Mouse (Mus musculus) liver, embryonic 16.5 days (tissue): ENCODE results near the gene Hmgn2. TPM values are rescaled to one million over a fixed set of nuclear protein-coding genes. Genes with fewer than 3 reads are reported as not detected.
A peak's percentile ranks its signal among the peaks of the same experiment; 100 is the strongest.

Source experiments
- ATAC-seq: fragments of 200-750 bp; cut with Nextera tagmentation; 2 replicates; pipeline ENCODE4 v1.8.0; 2017; ENCODE audit warnings: low read depth, mild to moderate bottlenecking, moderate number of reproducible peaks, moderate library complexity
- H3K27ac ChIP-seq: fragments of 300-500 bp; sonication (generic); 2 replicates; pipeline ENCODE4 v1.5.1; 2014; ENCODE audit warnings: mild to moderate bottlenecking, low read length
- H3K27me3 ChIP-seq: fragments of 300-500 bp; sonication (generic); 2 replicates; pipeline ENCODE4 v1.6.1; 2014; ENCODE audit warnings: low read depth, low read length, mixed read lengths; ENCODE audit not compliant: control insufficient read depth, insufficient read depth
- H3K36me3 ChIP-seq: fragments of 300-500 bp; sonication (generic); 2 replicates; pipeline ENCODE4 v1.6.1; 2014; ENCODE audit warnings: mild to moderate bottlenecking; ENCODE audit not compliant: control insufficient read depth, insufficient read depth
- H3K4me1 ChIP-seq: fragments of 300-500 bp; sonication (generic); 2 replicates; pipeline ENCODE4 v1.6.1; 2014; ENCODE audit warnings: low read depth, low read length, mixed read lengths; ENCODE audit not compliant: control insufficient read depth
- H3K4me2 ChIP-seq: fragments of 300-500 bp; sonication (generic); 2 replicates; pipeline ENCODE4 v1.6.1; 2014; ENCODE audit warnings: low read depth, low read length, mixed read lengths
- H3K4me3 ChIP-seq: fragments of 300-500 bp; sonication (generic); 2 replicates; pipeline ENCODE4 v1.5.1; 2014; ENCODE audit warnings: low read depth, mild to moderate bottlenecking, low read length
- H3K9ac ChIP-seq: fragments of 300-500 bp; sonication (generic); 2 replicates; pipeline ENCODE4 v1.6.1; 2014; ENCODE audit warnings: low read depth, low read length
- H3K9me3 ChIP-seq: fragments of 300-500 bp; sonication (generic); replicated peaks from 2 replicates; pipeline ENCODE4 v1.6.1; 2016; ENCODE audit warnings: low read length; ENCODE audit not compliant: control insufficient read depth
- whole genome bisulfite sequencing: fragments of 180-500 bp; shearing (Covaris S2); extraction: QIAGEN DNeasy Blood & Tissue Kit; methylation state at CpG from one replicate; pipeline ENCODE4 v1.1.7; 2014; ENCODE audit not compliant: insufficient replicate concordance; 5-methylcytosine and 5-hydroxymethylcytosine counted together
- polyA plus RNA-seq: library from polyadenylated mRNA; unstranded; fragments of >200 nt; fragmentation: Nextera tagmentation; extraction: Ambion mirVana; gene quantifications from 2 replicates; pipeline ENCODE4 v1.2.1, GENCODE M21; 2015

Hmgn2 gene
- 517 and 560 TPM in 2 replicates for polyA plus RNA-seq

DNA sequence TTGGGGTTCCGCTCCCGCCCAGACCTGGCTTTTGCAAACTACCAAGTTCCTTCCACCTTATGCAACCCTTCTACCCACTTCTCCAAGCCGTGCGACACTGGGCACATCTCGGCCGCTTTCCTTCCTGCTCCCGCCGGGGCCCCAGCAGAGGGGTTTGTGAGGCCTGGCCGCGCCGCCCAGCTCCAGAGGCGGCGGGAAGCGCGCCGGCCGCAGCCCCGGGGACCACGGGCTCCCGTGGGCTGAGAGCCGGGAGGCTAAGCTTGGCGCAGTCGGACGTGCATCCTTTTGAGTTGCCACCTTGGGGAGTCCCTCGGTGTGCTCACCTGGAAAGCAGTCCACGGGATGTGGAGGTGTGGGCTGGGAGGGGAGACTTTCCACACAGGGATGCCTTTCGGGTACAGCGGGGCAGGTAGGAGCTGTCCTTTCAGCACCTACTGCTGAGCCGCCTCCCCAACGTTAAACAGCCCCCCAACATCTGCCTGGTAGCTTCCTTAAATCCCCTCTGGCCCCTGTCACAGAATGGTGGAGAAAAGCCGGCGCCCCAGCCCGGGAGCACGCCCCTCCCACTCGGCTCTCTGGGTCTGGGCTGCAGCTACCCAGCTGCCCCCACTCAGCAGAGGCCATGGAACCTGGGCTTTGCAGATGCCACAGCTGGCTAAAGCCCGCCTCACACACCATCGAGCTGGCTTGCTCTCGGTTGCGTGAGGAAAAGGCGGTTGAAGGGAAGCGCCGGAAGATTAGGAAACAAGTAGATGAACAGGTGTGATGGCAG, at the start of gene Hmgn2:
Hmgn2 (minus strand) TSS at position 501 of the 772 bp plus-strand sequence.
- WGBS, result 0% methylated on average over 42 of the region's 42 CpGs
- Histone ChIP-seq H3K36me3 (peaks cover 24% of the 10 kb centered on the region), H3K9ac (peak within 1 kb of the TSS; percentile 97), H3K27me3 (no peaks in the 10 kb centered on the region), H3K4me2 (peak within 1 kb of the TSS; percentile 100), H3K4me1 (peaks cover 22% of the 10 kb centered on the region), H3K9me3 (no peaks in the 10 kb centered on the region), H3K27ac (peak within 1 kb of the TSS; percentile 97), H3K4me3 (peak within 1 kb of the TSS; percentile 81)
- ATAC-seq, result peak; percentile 44

DNA sequence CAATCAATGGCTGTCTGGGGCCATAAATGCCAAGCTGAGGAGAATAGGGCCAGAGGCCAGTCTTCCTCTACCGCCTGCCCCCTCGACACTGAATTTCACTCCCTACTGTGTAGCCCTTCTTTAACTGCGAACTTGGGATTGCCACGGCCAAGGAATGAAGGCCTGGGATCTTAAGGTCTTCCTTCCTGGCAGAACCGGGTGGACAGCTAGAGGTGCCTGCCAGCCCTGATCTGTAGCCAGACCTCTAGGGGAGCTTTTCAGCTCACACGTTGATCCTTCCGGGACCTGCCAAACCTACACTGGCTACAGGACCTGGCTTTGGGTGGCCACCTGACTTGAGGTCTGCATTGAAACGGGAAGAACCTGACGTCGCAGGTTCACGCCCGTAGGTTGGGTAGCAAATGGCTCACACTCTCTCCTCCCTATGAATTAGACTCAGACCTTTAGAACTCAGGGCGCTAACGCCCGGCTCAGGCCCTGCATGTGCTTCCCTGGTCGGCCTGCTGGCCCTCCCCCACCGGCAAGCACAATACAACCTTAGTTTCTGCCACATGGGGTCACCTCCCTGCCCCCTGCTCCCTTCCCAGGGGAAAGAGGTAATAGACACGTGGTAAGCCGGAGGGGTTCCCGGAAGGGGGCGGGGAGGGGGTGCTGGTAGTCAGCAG, 48.9 kb upstream of the Hmgn2 start:
- Histone ChIP-seq H3K4me3 (no peak overlapping the region), H3K36me3 (no peaks in the 10 kb centered on the region), H3K27ac (no peak overlapping the region), H3K4me2 (peak overlapping the region; percentile 41), H3K27me3 (peaks cover 46% of the 10 kb centered on the region), H3K4me1 (peaks cover 7% of the 10 kb centered on the region), H3K9me3 (no peaks in the 10 kb centered on the region), H3K9ac (no peak overlapping the region)
- WGBS, result 7% methylated on average over 21 of the region's 21 CpGs
- no peak for ATAC-seq

DNA sequence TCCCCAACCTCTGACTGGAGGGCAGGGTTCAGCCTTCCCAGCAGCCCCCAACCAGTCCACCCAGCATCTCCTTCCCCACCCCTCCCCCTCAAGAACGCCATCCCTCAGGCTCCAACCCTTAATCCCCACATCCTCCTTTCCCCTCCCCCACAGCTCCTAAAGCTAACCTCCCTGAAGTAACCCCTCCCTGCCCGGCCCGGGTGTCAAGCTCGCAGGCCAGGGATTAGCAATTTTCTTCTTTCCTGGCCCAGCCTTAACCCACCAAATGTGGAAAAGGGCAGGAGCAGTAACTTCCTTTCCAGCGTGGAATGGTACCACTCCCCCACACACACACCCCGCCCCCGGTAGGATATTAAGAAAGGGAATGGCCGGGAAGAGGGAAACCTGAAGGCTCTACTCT, 48.3 kb upstream of the Hmgn2 start:
- Histone ChIP-seq H3K9me3 (no peaks in the 10 kb centered on the region), H3K9ac (no peak overlapping the region), H3K4me3 (no peak overlapping the region), H3K27ac (no peak overlapping the region), H3K4me2 (no peak overlapping the region), H3K4me1 (peaks cover 7% of the 10 kb centered on the region), H3K36me3 (no peaks in the 10 kb centered on the region), H3K27me3 (peaks cover 48% of the 10 kb centered on the region)
- WGBS, result 6% methylated on average over 8 of the region's 8 CpGs
- no peak for ATAC-seq

DNA sequence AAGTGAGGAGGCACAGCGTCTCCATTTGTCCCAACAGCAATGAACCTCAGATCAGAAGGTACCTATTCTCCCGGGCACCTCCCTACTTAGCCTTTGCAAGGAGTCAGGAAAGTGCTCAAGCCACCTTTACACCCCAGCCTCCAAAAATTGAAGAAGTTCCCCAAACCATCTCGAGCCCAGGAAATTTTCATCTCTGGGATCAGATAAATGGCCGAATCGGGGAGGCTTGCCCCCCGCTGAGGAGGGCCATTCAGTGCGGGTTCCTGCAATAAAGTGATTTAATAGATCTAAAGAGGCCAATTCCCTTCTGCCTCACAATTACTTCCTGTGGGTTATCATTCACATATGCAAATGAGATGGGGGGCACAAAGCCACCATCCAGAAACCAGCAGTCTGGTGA, 47.8 kb upstream of the Hmgn2 start:
- no peaks in the 10 kb centered on the region for H3K36me3 ChIP-seq
- peaks cover 7% of the 10 kb centered on the region for H3K4me1 ChIP-seq
- no peaks in the 10 kb centered on the region for H3K9me3 ChIP-seq
- ATAC-seq, result no peak
- peaks cover 48% of the 10 kb centered on the region for H3K27me3 ChIP-seq
- no peak overlapping the region for H3K4me3 ChIP-seq
- H3K27ac ChIP-seq, result no peak overlapping the region
- 19% methylated on average over 7 of the region's 7 CpGs for WGBS
- no peak overlapping the region for H3K9ac ChIP-seq
- no peak overlapping the region for H3K4me2 ChIP-seq

DNA sequence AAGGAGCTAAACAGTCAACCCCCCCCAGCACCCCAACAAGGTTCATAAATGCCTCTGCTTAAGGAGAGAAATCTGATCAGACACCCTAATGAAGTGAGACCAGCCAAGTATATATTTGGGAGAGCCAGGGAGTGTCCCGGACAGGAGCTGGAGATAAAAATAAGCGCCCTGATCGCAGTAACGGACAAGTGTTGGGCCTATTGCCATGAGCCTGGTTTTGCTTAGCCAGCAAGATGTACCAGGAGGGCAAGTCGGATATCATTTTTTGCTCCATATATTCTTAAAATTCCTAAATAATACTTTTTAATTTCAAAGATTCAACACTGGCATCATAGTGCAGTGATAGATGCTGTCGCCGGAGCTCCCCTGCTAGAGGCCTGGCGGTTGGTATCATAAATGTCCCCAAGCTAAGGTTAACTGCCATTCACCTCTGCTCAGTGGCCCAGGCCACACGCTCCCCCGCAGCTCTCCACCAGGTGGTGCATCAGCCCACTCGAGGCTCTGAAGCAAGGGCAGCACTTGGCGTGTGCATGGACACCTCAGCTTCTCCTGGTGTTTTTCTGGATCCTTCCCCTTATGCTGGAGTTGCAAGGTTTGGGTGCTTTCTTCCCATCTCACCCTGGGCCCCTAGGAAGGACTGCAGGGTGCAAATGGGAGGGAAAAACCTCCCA, 44.5 kb upstream of the Hmgn2 start:
- H3K9ac ChIP-seq, result no peak overlapping the region
- peaks cover 26% of the 10 kb centered on the region for H3K27me3 ChIP-seq
- H3K4me3 ChIP-seq, result no peak overlapping the region
- H3K36me3 ChIP-seq, result no peaks in the 10 kb centered on the region
- H3K9me3 ChIP-seq, result no peaks in the 10 kb centered on the region
- H3K27ac ChIP-seq, result no peak overlapping the region
- H3K4me2 ChIP-seq, result no peak overlapping the region
- no peak for ATAC-seq
- 55% methylated on average over 12 of the region's 12 CpGs for WGBS
- peaks cover 7% of the 10 kb centered on the region for H3K4me1 ChIP-seq

DNA sequence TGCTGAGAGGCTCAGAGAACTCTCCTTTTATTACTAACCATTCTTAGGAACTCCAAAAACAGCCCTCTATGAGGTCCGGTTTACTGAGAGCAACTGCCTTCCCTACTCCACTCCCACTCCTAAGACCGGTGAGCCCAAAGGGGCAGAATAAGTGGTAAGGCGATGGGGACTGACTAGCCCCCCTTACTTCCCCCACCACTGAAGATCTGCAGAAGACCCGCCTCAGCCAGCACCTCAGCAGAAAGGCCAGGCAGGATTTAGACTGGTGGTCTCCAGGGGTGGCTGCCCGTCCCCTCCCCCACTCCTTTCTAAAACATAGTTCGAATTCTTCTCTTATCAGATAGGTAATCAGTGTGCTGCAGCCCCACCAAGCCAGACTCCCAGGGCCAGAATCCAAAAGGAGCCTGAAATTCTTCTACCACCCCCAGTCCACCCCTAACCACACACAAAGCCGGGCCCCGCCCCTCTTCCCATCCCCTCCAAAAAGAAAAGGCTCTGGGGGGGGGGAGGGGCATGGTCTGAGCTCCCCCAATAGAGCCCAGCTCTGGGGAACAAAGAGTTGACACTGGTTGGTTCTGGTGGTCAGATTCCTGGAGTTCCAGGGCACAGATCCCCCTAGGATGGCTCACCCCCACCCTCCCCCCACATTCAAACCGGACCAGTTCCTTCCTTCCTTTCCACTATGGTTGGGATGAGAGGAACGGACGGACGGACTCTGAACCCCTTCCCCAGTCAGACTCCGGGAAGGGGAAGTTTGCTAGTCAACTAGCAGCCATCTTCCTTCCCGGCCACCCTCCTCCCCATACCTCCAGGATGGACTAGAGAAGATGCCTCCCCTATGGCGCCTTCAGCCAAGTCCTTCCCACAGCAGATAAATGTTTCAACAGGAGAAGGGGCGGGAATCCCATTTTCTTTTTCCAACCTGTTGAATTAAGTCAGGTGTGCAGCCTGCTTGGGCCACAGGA, 43.3 kb upstream of the Hmgn2 start:
- Histone ChIP-seq H3K9ac (no peak overlapping the region), H3K36me3 (no peaks in the 10 kb centered on the region), H3K4me1 (no peaks in the 10 kb centered on the region; the same call in 1 of the 2 replicates), H3K27ac (no peak overlapping the region), H3K27me3 (peaks cover 13% of the 10 kb centered on the region), H3K4me3 (peak overlapping the region; percentile 33), H3K4me2 (no peak overlapping the region), H3K9me3 (no peaks in the 10 kb centered on the region)
- WGBS, result 16% methylated on average over 16 of the region's 16 CpGs
- ATAC-seq, result no peak

DNA sequence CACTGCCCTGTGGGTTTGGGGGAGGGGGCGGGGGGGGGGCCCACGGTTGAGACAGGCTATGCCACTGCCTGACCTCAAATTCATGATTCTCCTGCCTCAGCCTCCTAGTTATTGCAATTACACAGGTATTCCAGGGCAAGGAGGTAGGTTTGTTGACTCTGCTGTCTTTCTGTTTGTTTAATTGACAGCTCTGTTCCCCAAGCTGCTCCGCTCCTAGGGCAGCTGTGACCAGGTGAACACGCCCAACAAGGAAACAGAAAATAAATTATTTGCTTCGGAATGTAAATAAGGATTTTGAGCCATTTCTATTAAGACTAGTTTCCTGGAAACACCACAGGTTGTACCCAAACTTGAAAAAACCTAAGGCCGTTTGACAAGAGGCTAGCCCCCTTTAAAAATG, 41.3 kb upstream of the Hmgn2 start:
- Histone ChIP-seq H3K9me3 (no peaks in the 10 kb centered on the region), H3K4me3 (no peak overlapping the region), H3K4me1 (no peaks in the 10 kb centered on the region; the same call in 1 of the 2 replicates), H3K27ac (no peak overlapping the region), H3K9ac (no peak overlapping the region), H3K36me3 (no peaks in the 10 kb centered on the region), H3K4me2 (no peak overlapping the region), H3K27me3 (0 out of 2 replicates have a peak, but pooled peaks cover 2% of the 10 kb centered on the region)
- 38% methylated on average over 6 of the region's 6 CpGs for WGBS
- no peak for ATAC-seq

DNA sequence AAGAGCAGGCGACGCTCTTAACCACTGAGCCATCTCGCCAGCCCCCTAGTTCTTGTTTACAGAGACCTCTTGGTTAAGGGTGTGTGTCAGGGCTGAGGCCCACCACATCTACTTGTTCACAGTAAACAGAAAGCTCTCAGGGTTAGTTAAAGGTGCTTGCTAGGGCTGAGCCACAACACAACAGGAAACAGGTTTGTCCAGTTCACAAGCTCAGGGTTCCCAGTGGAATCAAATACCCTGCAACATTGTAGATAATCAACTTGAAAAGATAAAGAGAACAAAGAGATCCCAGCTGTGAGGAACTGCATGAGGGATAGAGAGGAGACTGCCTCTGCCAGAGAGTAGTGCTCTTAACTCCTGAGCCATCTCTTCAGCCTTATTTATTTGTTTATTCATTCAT, 38.4 kb upstream of the Hmgn2 start:
- ATAC-seq, result no peak
- WGBS, result 64% methylated on average over 3 of the region's 3 CpGs
- Histone ChIP-seq H3K36me3 (no peaks in the 10 kb centered on the region), H3K9ac (no peak overlapping the region), H3K4me3 (no peak overlapping the region), H3K9me3 (no peaks in the 10 kb centered on the region), H3K27ac (no peak overlapping the region), H3K4me1 (no peaks in the 10 kb centered on the region; the same call in 1 of the 2 replicates), H3K27me3 (no peaks in the 10 kb centered on the region), H3K4me2 (no peak overlapping the region)
